Mouse (Mus musculus): Measurements from ENCODE around the gene Morf4l1. TPM values are rescaled to one million over a fixed set of nuclear protein-coding genes. Genes with fewer than 3 reads are reported as not detected.

Gene Morf4l1
- polyA plus RNA-seq, 1 experiment from 2014 or later = 490 TPM

DNA sequence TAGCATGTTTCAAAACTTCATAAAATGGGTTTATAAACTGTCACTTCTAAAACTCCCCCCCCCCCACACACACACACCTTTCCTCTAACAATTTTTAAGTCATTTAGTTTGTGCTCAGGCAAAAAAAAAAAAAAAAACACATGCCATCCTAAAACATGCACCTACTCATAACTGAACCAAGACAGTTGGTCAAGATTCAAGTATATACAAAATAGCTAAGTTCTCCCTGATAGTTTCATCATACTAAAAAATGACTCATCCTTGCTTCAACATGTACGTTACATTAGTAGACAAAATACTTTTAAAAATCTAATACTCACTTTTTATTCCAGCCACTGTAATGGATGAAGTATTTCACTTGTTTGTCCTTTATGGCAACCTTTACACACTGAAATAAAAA is 7.7 kb downstream of the Morf4l1 start:
- H3K4me1 ChIP-seq (ENCODE audit: control insufficient read depth, insufficient read depth, low read length) = 0 out of 2 replicates have a peak, but pooled peaks cover 6% of the 10 kb centered on the region
- no peak overlapping the region for H3K27ac ChIP-seq (ENCODE audit: low read length)
- 86% methylated on average over 1 of the region's 1 CpGs for WGBS
- H3K36me3 ChIP-seq (ENCODE audit: control insufficient read depth, insufficient read depth, low read length) = peaks cover 44% of the 10 kb centered on the region
- H3K27me3 ChIP-seq (ENCODE audit: control insufficient read depth, insufficient read depth, low read length) = no peaks in the 10 kb centered on the region
- H3K9me3 ChIP-seq (ENCODE audit: control insufficient read depth, low read depth, low read length) = no peaks in the 10 kb centered on the region
- H3K4me2 ChIP-seq (replicated peaks; ENCODE audit: low read depth, low read length) = no peak overlapping the region
- no peak for ATAC-seq (ENCODE audit: insufficient number of reproducible peaks, insufficient read depth, low FRiP score, low read depth)
- H3K4me3 ChIP-seq (ENCODE audit: low read depth, low read length) = no peak overlapping the region
- no peak overlapping the region for H3K9ac ChIP-seq (replicated peaks; ENCODE audit: low read depth, low read length)

DNA sequence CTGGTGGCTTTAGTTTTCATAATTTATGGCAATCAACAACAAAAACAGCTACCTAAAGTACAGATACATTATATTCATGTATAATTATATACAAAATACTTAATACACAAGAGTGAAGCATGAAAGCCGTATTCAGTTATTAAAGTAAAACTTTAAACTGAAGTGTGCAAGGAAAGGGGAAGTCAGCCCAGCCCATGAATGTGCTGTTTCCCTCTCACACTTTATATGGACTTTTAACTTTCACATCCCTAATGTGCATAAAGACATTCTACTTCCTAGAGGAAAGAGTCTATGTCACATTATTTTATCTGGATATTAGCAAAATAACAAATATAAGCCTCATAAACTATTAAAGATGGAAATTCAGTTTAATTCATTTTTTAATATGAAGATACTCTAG is 9.1 kb downstream of the Morf4l1 start:
- peaks cover 54% of the 10 kb centered on the region for H3K36me3 ChIP-seq (ENCODE audit: control insufficient read depth, insufficient read depth, low read length)
- no peaks in the 10 kb centered on the region for H3K27me3 ChIP-seq (ENCODE audit: control insufficient read depth, insufficient read depth, low read length)
- no peaks in the 10 kb centered on the region for H3K4me1 ChIP-seq (ENCODE audit: control insufficient read depth, insufficient read depth, low read length)
- ATAC-seq (ENCODE audit: insufficient number of reproducible peaks, insufficient read depth, low FRiP score, low read depth) = no peak
- no peaks in the 10 kb centered on the region for H3K9me3 ChIP-seq (ENCODE audit: control insufficient read depth, low read depth, low read length)
- no peak overlapping the region for H3K4me3 ChIP-seq (ENCODE audit: low read depth, low read length)
- H3K27ac ChIP-seq (ENCODE audit: low read length) = no peak overlapping the region
- H3K4me2 ChIP-seq (replicated peaks; ENCODE audit: low read depth, low read length) = no peak overlapping the region
- 97% methylated on average over 1 of the region's 1 CpGs for WGBS
- no peak overlapping the region for H3K9ac ChIP-seq (replicated peaks; ENCODE audit: low read depth, low read length)

DNA sequence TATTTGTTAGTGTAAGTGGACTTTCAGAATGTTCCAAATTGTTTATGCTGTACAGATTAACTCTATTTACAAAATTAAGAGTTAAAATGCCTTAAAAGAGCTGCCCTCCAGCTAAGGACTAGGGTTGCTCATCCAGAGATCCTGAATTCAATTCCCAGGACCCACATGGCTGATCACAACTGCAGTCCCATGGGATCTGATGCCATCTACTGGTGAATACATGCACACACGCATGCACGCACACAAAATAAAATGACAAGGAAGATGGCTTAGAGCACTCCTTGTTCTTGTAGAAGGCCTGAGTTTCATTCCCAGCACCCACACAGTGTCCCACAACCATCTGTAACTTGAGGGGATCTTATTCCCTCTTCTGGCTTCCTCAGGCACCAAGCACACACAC is 13.8 kb downstream of the Morf4l1 start:
- no peak overlapping the region for H3K9ac ChIP-seq (replicated peaks; ENCODE audit: low read depth, low read length)
- no peaks in the 10 kb centered on the region for H3K4me1 ChIP-seq (ENCODE audit: control insufficient read depth, insufficient read depth, low read length)
- no peak for ATAC-seq (ENCODE audit: insufficient number of reproducible peaks, insufficient read depth, low FRiP score, low read depth)
- H3K9me3 ChIP-seq (ENCODE audit: control insufficient read depth, low read depth, low read length) = no peaks in the 10 kb centered on the region
- WGBS = 83% methylated on average over 2 of the region's 2 CpGs
- H3K27ac ChIP-seq (ENCODE audit: low read length) = no peak overlapping the region
- H3K36me3 ChIP-seq (ENCODE audit: control insufficient read depth, insufficient read depth, low read length) = peaks cover 66% of the 10 kb centered on the region
- no peak overlapping the region for H3K4me2 ChIP-seq (replicated peaks; ENCODE audit: low read depth, low read length)
- no peak overlapping the region for H3K4me3 ChIP-seq (ENCODE audit: low read depth, low read length)
- no peaks in the 10 kb centered on the region for H3K27me3 ChIP-seq (ENCODE audit: control insufficient read depth, insufficient read depth, low read length)

DNA sequence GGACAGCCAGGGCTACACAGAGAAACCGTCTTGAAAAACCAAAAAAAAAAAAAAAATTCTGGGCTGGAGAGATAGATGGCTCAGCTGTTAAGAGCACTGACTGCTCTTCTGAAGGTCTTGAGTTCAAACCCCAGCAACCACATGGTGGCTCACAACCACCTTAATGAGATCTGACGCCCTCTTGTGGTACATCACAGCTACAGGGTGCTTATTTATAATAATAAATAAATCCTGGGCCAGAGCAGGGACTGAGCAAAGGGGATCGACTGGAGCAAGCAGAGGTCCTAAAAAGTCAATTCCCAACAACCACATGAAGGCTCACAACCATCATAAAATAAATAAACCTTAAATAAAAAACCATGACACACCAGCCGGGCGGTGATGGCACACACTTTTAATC is 15.6 kb downstream of the Morf4l1 start:
- Histone ChIP-seq H3K4me3 (ENCODE audit: low read depth, low read length) (no peak overlapping the region), H3K4me2 (replicated peaks; ENCODE audit: low read depth, low read length) (no peak overlapping the region), H3K9ac (replicated peaks; ENCODE audit: low read depth, low read length) (no peak overlapping the region), H3K4me1 (ENCODE audit: control insufficient read depth, insufficient read depth, low read length) (no peaks in the 10 kb centered on the region), H3K27me3 (ENCODE audit: control insufficient read depth, insufficient read depth, low read length) (no peaks in the 10 kb centered on the region), H3K9me3 (ENCODE audit: control insufficient read depth, low read depth, low read length) (no peaks in the 10 kb centered on the region), H3K27ac (ENCODE audit: low read length) (no peak overlapping the region), H3K36me3 (ENCODE audit: control insufficient read depth, insufficient read depth, low read length) (peaks cover 69% of the 10 kb centered on the region)
- no peak for ATAC-seq (ENCODE audit: insufficient number of reproducible peaks, insufficient read depth, low FRiP score, low read depth)
- WGBS = 88% methylated on average over 5 of the region's 5 CpGs

DNA sequence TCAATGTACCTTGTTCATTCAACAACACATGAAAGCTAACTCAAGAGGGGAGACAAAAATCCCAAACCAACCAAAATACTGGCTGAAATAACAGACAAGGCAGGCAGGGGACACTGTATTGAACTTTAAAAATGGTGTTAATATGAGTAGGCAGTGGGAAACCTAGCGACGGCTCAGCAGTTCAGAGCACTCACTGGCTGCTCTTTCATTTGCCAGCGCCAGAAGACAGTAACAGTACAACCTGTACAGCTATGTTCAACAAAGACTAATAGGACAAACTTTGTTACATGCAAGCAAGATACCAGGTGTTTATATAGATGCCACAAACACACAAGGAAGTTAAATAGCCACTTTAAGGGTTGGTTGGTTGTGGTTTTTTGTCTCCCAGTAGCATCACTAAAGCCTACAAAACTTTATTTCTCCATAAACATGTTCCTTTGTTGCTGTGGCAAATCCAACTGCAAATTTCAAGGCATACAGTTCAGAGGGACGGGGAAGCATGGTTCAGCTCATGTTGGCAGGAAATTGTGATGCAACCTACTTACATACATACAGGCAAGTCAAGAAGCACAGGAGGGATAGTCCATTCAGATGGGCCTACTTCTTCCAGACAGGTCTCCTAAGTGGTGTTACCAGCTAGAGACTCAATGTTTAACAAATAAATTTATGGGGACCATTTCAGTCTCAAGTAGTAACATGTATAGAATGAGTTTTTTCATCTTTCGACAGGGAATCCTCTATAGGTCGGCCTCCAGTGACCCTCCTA is 25.1 kb downstream of the Morf4l1 start:
- no peak overlapping the region for H3K27ac ChIP-seq (ENCODE audit: low read length)
- H3K9ac ChIP-seq (replicated peaks; ENCODE audit: low read depth, low read length) = no peak overlapping the region
- WGBS = 92% methylated on average over 6 of the region's 6 CpGs
- no peak for ATAC-seq (ENCODE audit: insufficient number of reproducible peaks, insufficient read depth, low FRiP score, low read depth)
- H3K27me3 ChIP-seq (ENCODE audit: control insufficient read depth, insufficient read depth, low read length) = no peaks in the 10 kb centered on the region
- H3K4me1 ChIP-seq (ENCODE audit: control insufficient read depth, insufficient read depth, low read length) = no peaks in the 10 kb centered on the region
- H3K9me3 ChIP-seq (ENCODE audit: control insufficient read depth, low read depth, low read length) = no peaks in the 10 kb centered on the region
- H3K4me3 ChIP-seq (ENCODE audit: low read depth, low read length) = no peak overlapping the region
- no peak overlapping the region for H3K4me2 ChIP-seq (replicated peaks; ENCODE audit: low read depth, low read length)
- peaks cover 47% of the 10 kb centered on the region for H3K36me3 ChIP-seq (ENCODE audit: control insufficient read depth, insufficient read depth, low read length)

DNA sequence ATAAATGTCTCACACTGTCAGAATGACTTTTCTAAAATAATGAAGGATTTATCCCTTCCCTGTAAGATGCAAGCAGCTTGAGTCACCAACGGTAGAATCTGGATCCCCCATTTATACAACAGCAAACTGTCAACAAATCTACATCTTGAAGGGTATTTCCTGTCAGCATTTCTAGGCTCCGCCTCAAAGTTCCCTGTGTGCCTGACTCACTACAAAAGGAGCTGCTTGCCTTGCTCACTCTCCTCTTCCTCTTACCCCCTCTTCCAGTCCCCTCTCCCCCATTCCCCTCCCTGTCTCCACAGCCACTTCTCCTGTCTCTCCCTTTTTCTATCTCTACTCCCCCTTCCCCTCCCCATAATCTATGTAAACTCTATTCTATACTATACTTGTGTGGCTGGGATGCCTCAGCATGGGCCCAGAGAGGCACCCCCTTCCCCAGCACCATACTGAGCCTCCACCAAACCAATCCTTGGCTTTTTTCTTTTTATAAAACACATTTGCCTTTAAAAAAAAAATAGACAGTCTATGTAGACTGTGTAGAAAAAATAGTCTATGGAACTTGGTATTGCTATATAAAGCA is 26.6 kb downstream of the Morf4l1 start:
- WGBS = 87% methylated on average over 2 of the region's 2 CpGs
- H3K27ac ChIP-seq (ENCODE audit: low read length) = no peak overlapping the region
- H3K9me3 ChIP-seq (ENCODE audit: control insufficient read depth, low read depth, low read length) = no peaks in the 10 kb centered on the region
- H3K4me3 ChIP-seq (ENCODE audit: low read depth, low read length) = no peak overlapping the region
- no peak overlapping the region for H3K9ac ChIP-seq (replicated peaks; ENCODE audit: low read depth, low read length)
- no peak for ATAC-seq (ENCODE audit: insufficient number of reproducible peaks, insufficient read depth, low FRiP score, low read depth)
- H3K4me2 ChIP-seq (replicated peaks; ENCODE audit: low read depth, low read length) = no peak overlapping the region
- no peaks in the 10 kb centered on the region for H3K27me3 ChIP-seq (ENCODE audit: control insufficient read depth, insufficient read depth, low read length)
- peaks cover 37% of the 10 kb centered on the region for H3K36me3 ChIP-seq (ENCODE audit: control insufficient read depth, insufficient read depth, low read length)
- H3K4me1 ChIP-seq (ENCODE audit: control insufficient read depth, insufficient read depth, low read length) = no peaks in the 10 kb centered on the region

DNA sequence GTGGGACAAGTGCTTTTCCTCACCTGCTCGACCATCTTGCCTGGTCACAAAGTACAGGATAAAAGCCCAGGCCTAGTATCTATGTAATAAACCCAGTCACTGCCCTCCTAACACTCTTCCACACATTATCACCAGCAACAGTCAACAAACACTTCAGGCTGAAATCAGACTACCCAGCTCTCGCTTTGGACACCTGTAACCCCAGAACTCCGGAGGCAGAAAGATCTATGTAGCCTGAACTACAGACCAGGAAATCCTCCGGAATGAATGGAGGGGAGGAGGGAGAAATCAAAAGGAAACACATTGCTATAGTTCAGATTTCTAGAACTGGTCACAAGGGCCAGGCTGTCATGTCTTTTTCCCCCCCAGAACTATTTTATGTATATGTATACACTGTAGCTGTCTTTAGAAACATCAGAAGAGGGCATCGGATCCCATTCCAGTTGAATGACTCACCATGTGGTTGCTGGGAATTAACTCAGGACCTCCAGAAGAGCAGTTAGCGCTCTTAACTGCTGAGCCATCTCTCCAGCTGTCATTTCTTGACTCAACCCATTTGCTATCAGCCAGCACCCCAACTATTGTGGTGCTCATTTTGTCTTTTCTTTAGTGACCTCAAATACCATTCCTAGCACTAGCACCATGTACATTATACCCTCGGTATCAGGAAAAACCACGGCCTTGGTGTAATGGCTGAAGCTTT is 29.7 kb downstream of the Morf4l1 start:
- ATAC-seq (ENCODE audit: insufficient number of reproducible peaks, insufficient read depth, low FRiP score, low read depth) = no peak

DNA sequence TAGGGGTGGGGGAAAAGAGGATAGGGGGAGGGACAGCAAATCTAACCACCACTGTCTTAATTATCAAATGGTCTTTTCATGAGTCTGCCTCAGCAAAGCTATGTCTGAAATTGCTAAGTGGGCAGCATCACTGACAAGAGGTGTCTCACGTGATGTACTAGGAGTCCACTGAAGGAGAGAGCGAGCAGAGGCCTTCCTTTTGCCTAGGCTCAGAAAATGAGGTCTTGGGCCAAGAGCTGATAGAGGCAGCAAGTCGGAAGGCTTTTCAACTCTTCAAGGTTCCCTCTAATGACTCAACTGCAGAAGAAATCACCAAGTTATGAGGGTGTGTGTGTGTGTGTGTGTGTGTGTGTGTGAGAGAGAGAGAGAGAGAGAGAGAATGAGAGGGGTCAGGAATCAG is 30.4 kb downstream of the Morf4l1 start:
- ATAC-seq (ENCODE audit: insufficient number of reproducible peaks, insufficient read depth, low FRiP score, low read depth) = no peak
- WGBS = 86% methylated on average over 3 of the region's 3 CpGs
- H3K36me3 ChIP-seq (ENCODE audit: control insufficient read depth, insufficient read depth, low read length) = peaks cover 5% of the 10 kb centered on the region; the same call in 1 of the 2 replicates
- H3K4me2 ChIP-seq (replicated peaks; ENCODE audit: low read depth, low read length) = no peak overlapping the region
- H3K9me3 ChIP-seq (ENCODE audit: control insufficient read depth, low read depth, low read length) = no peaks in the 10 kb centered on the region
- H3K4me1 ChIP-seq (ENCODE audit: control insufficient read depth, insufficient read depth, low read length) = no peaks in the 10 kb centered on the region
- no peak overlapping the region for H3K27ac ChIP-seq (ENCODE audit: low read length)
- H3K9ac ChIP-seq (replicated peaks; ENCODE audit: low read depth, low read length) = no peak overlapping the region
- no peaks in the 10 kb centered on the region for H3K27me3 ChIP-seq (ENCODE audit: control insufficient read depth, insufficient read depth, low read length)
- H3K4me3 ChIP-seq (ENCODE audit: low read depth, low read length) = no peak overlapping the region

More for the DNA sequence above, 29.7 kb downstream of the Morf4l1 start:
- Histone ChIP-seq H3K27ac (ENCODE audit: low read length) (no peak overlapping the region), H3K36me3 (ENCODE audit: control insufficient read depth, insufficient read depth, low read length) (peaks cover 12% of the 10 kb centered on the region), H3K9ac (replicated peaks; ENCODE audit: low read depth, low read length) (no peak overlapping the region), H3K4me1 (ENCODE audit: control insufficient read depth, insufficient read depth, low read length) (no peaks in the 10 kb centered on the region), H3K4me2 (replicated peaks; ENCODE audit: low read depth, low read length) (no peak overlapping the region), H3K4me3 (ENCODE audit: low read depth, low read length) (no peak overlapping the region), H3K27me3 (ENCODE audit: control insufficient read depth, insufficient read depth, low read length) (no peaks in the 10 kb centered on the region), H3K9me3 (ENCODE audit: control insufficient read depth, low read depth, low read length) (no peaks in the 10 kb centered on the region)
- WGBS = 88% methylated on average over 8 of the region's 8 CpGs

All from stomach, embryonic 14.5 days (tissue).